Mouse (Mus musculus) cerebellum, adult 2 months (tissue): ENCODE results near the gene Bcl2l2.

Experiments
- CTCF ChIP-seq: fragments of 200-500 bp; IDR thresholded peaks from 2 replicates; pipeline ENCODE4 v1.5.1; 2011; ENCODE audit warnings: low read depth, mild to moderate bottlenecking, control low read depth, low read length, moderate library complexity, borderline replicate concordance; ENCODE audit not compliant: insufficient read depth
- POLR2A ChIP-seq: fragments of 200-500 bp; IDR thresholded peaks from 2 replicates; pipeline ENCODE4 v1.6.1; 2011; ENCODE audit warnings: low read length, control low read depth, borderline replicate concordance; ENCODE audit not compliant: insufficient read depth

DNA sequence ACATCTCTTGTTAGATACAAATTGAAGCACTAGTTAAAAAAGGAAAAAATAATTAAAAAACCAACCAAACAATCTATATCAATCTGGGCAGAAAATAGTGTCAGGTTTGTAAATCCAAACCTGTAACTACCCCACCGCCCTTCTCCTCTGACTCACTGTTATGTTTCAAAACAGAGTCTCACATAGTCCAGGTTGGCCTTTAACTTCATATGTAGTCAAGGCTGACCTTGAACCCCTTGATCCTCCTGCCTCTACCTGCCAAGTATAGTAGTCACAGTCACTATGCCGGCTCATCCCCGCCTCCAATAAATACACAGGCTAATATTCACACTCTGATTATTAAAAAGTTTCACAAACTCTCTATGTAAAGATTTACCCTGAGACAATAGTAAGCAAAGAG, 27.5 kb upstream of the Bcl2l2 start:
- TF ChIP-seq CTCF (no peak), POLR2A (no peak)
